Mouse (Mus musculus) myocyte (in vitro differentiated cells): ENCODE results near the gene Hbs1l. TPM values are rescaled to one million over a fixed set of nuclear protein-coding genes. Genes with fewer than 3 reads are reported as not detected.

Experiments used
- H3K27me3 ChIP-seq: one replicate; pipeline ENCODE4 v1.6.1; 2011; ENCODE audit not compliant: control insufficient read depth, insufficient read depth, insufficient read length
- H3K36me3 ChIP-seq: one replicate; pipeline ENCODE4 v1.6.1; 2011; ENCODE audit not compliant: control insufficient read depth, insufficient read depth
- H3K4me2 ChIP-seq: one replicate; pipeline ENCODE4 v1.6.1; 2011; ENCODE audit warnings: low read depth, control low read depth
- H3K4me3 ChIP-seq: one replicate; pipeline ENCODE4 v1.5.1; 2011; ENCODE audit warnings: mild to moderate bottlenecking, control low read depth, moderate library complexity
- H3K79me2 ChIP-seq: one replicate; pipeline ENCODE4 v1.6.1; 2011; ENCODE audit not compliant: control insufficient read depth, insufficient read depth
- H3ac ChIP-seq: one replicate; pipeline ENCODE4 v1.6.1; 2011; ENCODE audit not compliant: control insufficient read depth, insufficient read length
- CEBPB ChIP-seq: IDR thresholded peaks from 2 replicates; pipeline ENCODE4 v1.6.1; 2011; ENCODE audit warnings: mild to moderate bottlenecking, moderate library complexity; ENCODE audit not compliant: poor library complexity, insufficient read depth, severe bottlenecking
- E2F4 ChIP-seq: IDR thresholded peaks from one replicate; pipeline ENCODE4 v1.6.1; 2011; ENCODE audit warnings: mild to moderate bottlenecking, control low read depth, moderate library complexity; ENCODE audit not compliant: insufficient read depth
- MAX ChIP-seq: IDR thresholded peaks from one replicate; pipeline ENCODE4 v1.6.1; 2011; ENCODE audit warnings: low read depth, mild to moderate bottlenecking, control low read depth
- MYOD1 ChIP-seq, 3 experiments: IDR thresholded peaks; one replicate each; pipeline ENCODE4 v1.6.1; 2011; ENCODE audit warnings: control low read depth in 2 of 3, low read depth in 2 of 3, mild to moderate bottlenecking in 2 of 3, moderate library complexity in 1 of 3; ENCODE audit not compliant: insufficient read length in 2 of 3, control insufficient read depth in 1 of 3
- MYOG ChIP-seq, 3 experiments: IDR thresholded peaks; one replicate each; pipeline ENCODE4 v1.6.1; 2011; ENCODE audit warnings: control low read depth in 2 of 3, low read depth in 2 of 3, mild to moderate bottlenecking in 2 of 3; ENCODE audit not compliant: insufficient read length in 2 of 3, control insufficient read depth in 1 of 3, insufficient read depth in 1 of 3
- POLR2A ChIP-seq: IDR thresholded peaks from one replicate; pipeline ENCODE4 v1.6.1; 2011; ENCODE audit warnings: low read depth, mild to moderate bottlenecking, control low read depth, moderate library complexity; ENCODE audit not compliant: insufficient read length
- POLR2AphosphoS2 ChIP-seq: IDR thresholded peaks from one replicate; pipeline ENCODE4 v1.6.1; 2011; ENCODE audit warnings: low read depth, control low read depth; ENCODE audit not compliant: insufficient read length
- REST ChIP-seq: IDR thresholded peaks from one replicate; pipeline ENCODE4 v1.6.1; 2011; ENCODE audit warnings: mild to moderate bottlenecking, control low read depth, moderate library complexity; ENCODE audit not compliant: insufficient read depth, insufficient read length
- SRF ChIP-seq: IDR thresholded peaks from one replicate; pipeline ENCODE4 v1.6.1; 2011; ENCODE audit warnings: low read depth; ENCODE audit not compliant: control insufficient read depth, insufficient read length
- TCF12 ChIP-seq: IDR thresholded peaks from one replicate; pipeline ENCODE4 v1.6.1; 2011; ENCODE audit warnings: mild to moderate bottlenecking, control low read depth; ENCODE audit not compliant: poor library complexity, insufficient read depth, severe bottlenecking
- TCF3 ChIP-seq: IDR thresholded peaks from one replicate; pipeline ENCODE4 v1.6.1; 2011; ENCODE audit warnings: low read depth, control low read depth; ENCODE audit not compliant: insufficient read length
- USF1 ChIP-seq: IDR thresholded peaks from one replicate; pipeline ENCODE4 v1.6.1; 2011; ENCODE audit warnings: low read depth, mild to moderate bottlenecking, control low read depth, moderate library complexity
- polyA plus RNA-seq: library from polyadenylated mRNA; unstranded; fragments of >200 nt; fragmentation: generic; extraction: Trizol; gene quantifications from one replicate; pipeline ENCODE4 v1.2.1, GENCODE M21; 2012; ENCODE audit warnings: missing spikeins

The Hbs1l gene
- polyA plus RNA-seq, 1 experiment = 50.0 TPM

GRCm38 (mm10) chr10:21353890-21354289, 58.1 kb downstream of the Hbs1l start:
- Histone ChIP-seq H3K4me3 (no peak overlapping the region), H3K27me3 (no peaks in the 10 kb centered on the region), H3K36me3 (peaks cover 48% of the 10 kb centered on the region), H3K79me2 (no peaks in the 10 kb centered on the region), H3ac (no peak overlapping the region), H3K4me2 (no peak overlapping the region)
- no peak for TF ChIP-seq CEBPB
- no peak for TF ChIP-seq TCF3
- no peak for TF ChIP-seq MYOD1 (IDR thresholded peaks at IDR 0.05; ENCODE audit: control insufficient read depth in 1 of 3, insufficient read length in 2 of 3, low read depth in 2 of 3)
- TF ChIP-seq MAX = no peak
- TF ChIP-seq MYOG (IDR thresholded peaks at IDR 0.05; ENCODE audit: control insufficient read depth in 1 of 3, insufficient read depth in 1 of 3, insufficient read length in 2 of 3, low read depth in 2 of 3) = no peak
- TF ChIP-seq USF1 = no peak
- TF ChIP-seq E2F4 = no peak
- no peak for TF ChIP-seq REST
- no peak for TF ChIP-seq SRF
- TF ChIP-seq TCF12 = no peak
- no peak for TF ChIP-seq POLR2A
- no peak for TF ChIP-seq POLR2AphosphoS2

GRCm38 (mm10) chr10:21354506-21354905, 58.7 kb downstream of the Hbs1l start:
- Histone ChIP-seq H3K79me2 (no peaks in the 10 kb centered on the region), H3K4me2 (no peak overlapping the region), H3K36me3 (peaks cover 49% of the 10 kb centered on the region), H3ac (no peak overlapping the region), H3K27me3 (no peaks in the 10 kb centered on the region), H3K4me3 (no peak overlapping the region)
- TF ChIP-seq MYOD1 (IDR thresholded peaks at IDR 0.05; ENCODE audit: control insufficient read depth in 1 of 3, insufficient read length in 2 of 3, low read depth in 2 of 3) = no peak
- no peak for TF ChIP-seq TCF3
- no peak for TF ChIP-seq POLR2A
- no peak for TF ChIP-seq TCF12
- TF ChIP-seq SRF = no peak

GRCm38 (mm10) chr10:21357986-21358385, 62.2 kb downstream of the Hbs1l start:
- Histone ChIP-seq H3ac (no peak overlapping the region), H3K27me3 (no peaks in the 10 kb centered on the region), H3K36me3 (peaks cover 47% of the 10 kb centered on the region), H3K4me2 (no peak overlapping the region), H3K4me3 (no peak overlapping the region), H3K79me2 (no peaks in the 10 kb centered on the region)
- TF ChIP-seq POLR2AphosphoS2 = no peak
- no peak for TF ChIP-seq MYOG (IDR thresholded peaks at IDR 0.05; ENCODE audit: control insufficient read depth in 1 of 3, insufficient read depth in 1 of 3, insufficient read length in 2 of 3, low read depth in 2 of 3)
- no peak for TF ChIP-seq CEBPB
- TF ChIP-seq SRF = no peak
- TF ChIP-seq MYOD1 (IDR thresholded peaks at IDR 0.05; ENCODE audit: control insufficient read depth in 1 of 3, insufficient read length in 2 of 3, low read depth in 2 of 3) = no peak
- TF ChIP-seq TCF12 = no peak
- TF ChIP-seq MAX = no peak
- no peak for TF ChIP-seq POLR2A
- TF ChIP-seq USF1 = no peak

- peaks cover 48% of the 10 kb centered on the region for H3K36me3 ChIP-seq
- no peaks in the 10 kb centered on the region for H3K27me3 ChIP-seq
- no peak overlapping the region for H3ac ChIP-seq
- H3K4me3 ChIP-seq = no peak overlapping the region
- TF ChIP-seq POLR2A = no peak
- no peak for TF ChIP-seq USF1
- TF ChIP-seq MAX = no peak
- TF ChIP-seq MYOG (IDR thresholded peaks at IDR 0.05; ENCODE audit: control insufficient read depth in 1 of 3, insufficient read depth in 1 of 3, insufficient read length in 2 of 3, low read depth in 2 of 3) = no peak
- TF ChIP-seq POLR2AphosphoS2 = no peak
- no peak for TF ChIP-seq CEBPB
- no peak for TF ChIP-seq E2F4
- no peaks in the 10 kb centered on the region for H3K79me2 ChIP-seq
- H3K4me2 ChIP-seq = no peak overlapping the region
These were observed 63.3 kb downstream of the Hbs1l start for GRCm38 (mm10) chr10:21359086-21359485.

- H3ac ChIP-seq = no peak overlapping the region
- TF ChIP-seq POLR2AphosphoS2 (no peak), MAX (no peak), MYOG (IDR thresholded peaks at IDR 0.05; ENCODE audit: control insufficient read depth in 1 of 3, insufficient read depth in 1 of 3, insufficient read length in 2 of 3, low read depth in 2 of 3) (no peak), TCF12 (no peak), POLR2A (no peak), TCF3 (no peak), CEBPB (no peak), REST (no peak), USF1 (no peak), E2F4 (no peak), SRF (no peak), MYOD1 (IDR thresholded peaks at IDR 0.05; ENCODE audit: control insufficient read depth in 1 of 3, insufficient read length in 2 of 3, low read depth in 2 of 3) (no peak)
These were observed 66.1 kb downstream of the Hbs1l start for GRCm38 (mm10) chr10:21361871-21362270.

More at GRCm38 (mm10) chr10:21361871-21362270, 66.1 kb downstream of the Hbs1l start:
- Histone ChIP-seq H3K27me3 (no peaks in the 10 kb centered on the region), H3K4me3 (no peak overlapping the region), H3K4me2 (no peak overlapping the region), H3K36me3 (peaks cover 56% of the 10 kb centered on the region), H3K79me2 (no peaks in the 10 kb centered on the region)
